Comparison of ENCODE assay signal across 13 mouse cellular contexts in genomic region chr11:100335731-100336130, GRCm38 (mm10). TPM values are rescaled to one million over a fixed set of nuclear protein-coding genes. Genes with fewer than 3 reads are reported as not detected.
DNase-seq lines count a peak whose midpoint lies in the region; ATAC-seq and TF ChIP-seq lines count a peak whose summit lies in the region.
"Had no signal": no experiment of that assay in that cellular context is flagged by ENCODE, and none has a peak within 500 bp of the region (broad histone marks: within the 10 kb centered on the region; RNA-seq: fewer than 3 reads in every experiment).

No protein-coding gene starts in this region.

- TF ChIP-seq POLR2A in thymus, adult 2 months (IDR thresholded peaks at IDR 0.05; ENCODE audit: control insufficient read depth, extremely low read depth, insufficient read depth, low read length, poor library complexity), result no peak

- no peak overlapping the region for H3K4me2 ChIP-seq in stomach, embryonic 15.5 days
- H3K4me2 ChIP-seq in stomach, postnatal 0 days (replicated peaks; ENCODE audit: low read depth), result no peak overlapping the region
- no peak overlapping the region for H3K4me2 ChIP-seq in forebrain, embryonic 16.5 days (ENCODE audit: low read length)
- no peak overlapping the region for H3K4me2 ChIP-seq in intestine, postnatal 0 days (replicated peaks; ENCODE audit: low read depth)

- peaks cover 4% of the 10 kb centered on the region; the same call in 1 of the 2 replicates for H3K4me1 ChIP-seq in stomach, embryonic 15.5 days
- no peaks in the 10 kb centered on the region for H3K4me1 ChIP-seq in stomach, postnatal 0 days (replicated peaks; ENCODE audit: control insufficient read depth, insufficient read depth)
- H3K4me1 ChIP-seq in forebrain, embryonic 16.5 days (replicated peaks; ENCODE audit: control insufficient read depth, insufficient read depth, low read length), result peaks cover 19% of the 10 kb centered on the region
- H3K4me1 ChIP-seq in intestine, postnatal 0 days (replicated peaks; ENCODE audit: control insufficient read depth, insufficient read depth, low read length), result no peaks in the 10 kb centered on the region
- H3K4me1 ChIP-seq in thymus, adult 2 months (replicated peaks; ENCODE audit: control insufficient read depth, insufficient read depth, low read length), result no peaks in the 10 kb centered on the region

- H3K36me3 ChIP-seq in stomach, embryonic 15.5 days, result no peaks in the 10 kb centered on the region
- no peaks in the 10 kb centered on the region for H3K36me3 ChIP-seq in stomach, postnatal 0 days (ENCODE audit: control insufficient read depth, insufficient read depth, low read length)
- no peaks in the 10 kb centered on the region for H3K36me3 ChIP-seq in forebrain, embryonic 16.5 days (ENCODE audit: control insufficient read depth, insufficient read depth)
- no peaks in the 10 kb centered on the region for H3K36me3 ChIP-seq in intestine, postnatal 0 days (ENCODE audit: control insufficient read depth, insufficient read depth)
- no peaks in the 10 kb centered on the region for H3K36me3 ChIP-seq in thymus, adult 2 months (ENCODE audit: control insufficient read depth, insufficient read depth, low read length)

- H3K9me3 ChIP-seq in stomach, embryonic 15.5 days, result no peaks in the 10 kb centered on the region
- H3K9me3 ChIP-seq in stomach, postnatal 0 days (ENCODE audit: control insufficient read depth, low read length), result no peaks in the 10 kb centered on the region
- no peaks in the 10 kb centered on the region for H3K9me3 ChIP-seq in forebrain, embryonic 16.5 days (ENCODE audit: control insufficient read depth, low read length)
- H3K9me3 ChIP-seq in intestine, postnatal 0 days (ENCODE audit: control insufficient read depth), result no peaks in the 10 kb centered on the region

- H3K27me3 ChIP-seq in stomach, embryonic 15.5 days (replicated peaks), result no peaks in the 10 kb centered on the region
- no peaks in the 10 kb centered on the region for H3K27me3 ChIP-seq in stomach, postnatal 0 days (ENCODE audit: control insufficient read depth, insufficient read depth, low read length)
- no peaks in the 10 kb centered on the region for H3K27me3 ChIP-seq in forebrain, embryonic 16.5 days (replicated peaks; ENCODE audit: control insufficient read depth, insufficient read depth, low read length)
- no peaks in the 10 kb centered on the region for H3K27me3 ChIP-seq in intestine, postnatal 0 days (replicated peaks; ENCODE audit: control insufficient read depth, insufficient read depth, low read length)
- H3K27me3 ChIP-seq in thymus, adult 2 months (ENCODE audit: control insufficient read depth, insufficient read depth, low read length), result no peaks in the 10 kb centered on the region

- WGBS in stomach, embryonic 15.5 days, result 32% methylated on average over 3 of the region's 3 CpGs
- 35% methylated on average over 3 of the region's 3 CpGs for WGBS in stomach, postnatal 0 days
- 38% methylated on average over 3 of the region's 3 CpGs for WGBS in forebrain, embryonic 16.5 days
- 44% methylated on average over 3 of the region's 3 CpGs for WGBS in intestine, postnatal 0 days
- 92% methylated on average over 3 of the region's 3 CpGs for WGBS in thymus, adult 2 months

- 0 out of 2 replicates have a peak overlapping the region, but pooled peaks have one; percentile 35 for H3K27ac ChIP-seq in stomach, embryonic 15.5 days
- no peak overlapping the region for H3K27ac ChIP-seq in stomach, postnatal 0 days (replicated peaks)
- no peak overlapping the region; the same call in 1 of the 2 replicates for H3K27ac ChIP-seq in forebrain, embryonic 16.5 days (ENCODE audit: low read length)
- no peak overlapping the region for H3K27ac ChIP-seq in intestine, postnatal 0 days (ENCODE audit: low read depth, low read length)
- no peak overlapping the region for H3K27ac ChIP-seq in thymus, adult 2 months (ENCODE audit: control insufficient read depth, insufficient read depth, low read length)

- TF ChIP-seq EP300 in stomach, postnatal 0 days (optimal IDR thresholded peaks at IDR 0.05), result no peak

- DNase-seq in stomach, postnatal 0 days (ENCODE audit: low spot score), result no peak
- DNase-seq in retina, postnatal 1 day, result peak; percentile 76
- no peak for DNase-seq in thymus, adult 2 months
- DNase-seq in thymus, adult 18-20 months, result no peak
- DNase-seq in right cerebral cortex, postnatal 36 days (ENCODE audit: low spot score in 2 of 2), result no peak
- DNase-seq: cerebellum, adult 9-10 months; heart, postnatal 14 days; kidney, postnatal 4 days; lung, adult 18-20 months had no signal

- TF ChIP-seq CTCF in stomach, postnatal 0 days (IDR thresholded peaks at IDR 0.05; ENCODE audit: low read depth), result no peak
- no peak for TF ChIP-seq CTCF in intestine, postnatal 0 days (IDR thresholded peaks at IDR 0.05; ENCODE audit: low read depth)
- TF ChIP-seq CTCF in thymus, adult 2 months (IDR thresholded peaks at IDR 0.05; ENCODE audit: borderline replicate concordance, control insufficient read depth, extremely low read depth, insufficient read depth, low read length, poor library complexity), result no peak

- H3K4me3 ChIP-seq in stomach, embryonic 15.5 days (replicated peaks), result no peak overlapping the region
- no peak overlapping the region for H3K4me3 ChIP-seq in stomach, postnatal 0 days (ENCODE audit: low read depth, low read length)
- no peak overlapping the region for H3K4me3 ChIP-seq in forebrain, embryonic 16.5 days (replicated peaks; ENCODE audit: low read length)
- H3K4me3 ChIP-seq in intestine, postnatal 0 days (ENCODE audit: low read depth, low read length), result no peak overlapping the region
- no peak overlapping the region for H3K4me3 ChIP-seq in thymus, adult 2 months (ENCODE audit: control insufficient read depth, insufficient read depth, low read length)

- no peak for ATAC-seq in stomach, embryonic 15.5 days (ENCODE audit: insufficient read depth, low FRiP score, low read depth)
- ATAC-seq in stomach, postnatal 0 days (ENCODE audit: low FRiP score, low TSS enrichment), result no peak; the same call in 1 of the 2 replicates
- ATAC-seq in forebrain, embryonic 16.5 days, result peak; percentile 22; the same call in 1 of the 2 replicates
- no peak for ATAC-seq in intestine, postnatal 0 days

- no peak overlapping the region for H3K9ac ChIP-seq in stomach, embryonic 15.5 days
- no peak overlapping the region for H3K9ac ChIP-seq in stomach, postnatal 0 days (ENCODE audit: low read length)
- no peak overlapping the region for H3K9ac ChIP-seq in forebrain, embryonic 16.5 days (replicated peaks; ENCODE audit: low read depth, low read length)
- peak overlapping the region; percentile 31; the same call in 1 of the 2 replicates for H3K9ac ChIP-seq in intestine, postnatal 0 days (ENCODE audit: low read depth, low read length)

RNA-seq across cellular contexts. Expression of gene Gast, which starts 1.5 kb away (rescaled TPM):
- 15.1 and 16.3 TPM in 2 replicates for polyA plus RNA-seq in stomach, embryonic 15.5 days (2015; fragmentation: Nextera tagmentation; extraction: Ambion mirVana)
- 52.0 and 84.7 TPM in 2 replicates for polyA plus RNA-seq in stomach, postnatal 0 days (2015; fragmentation: Nextera tagmentation; extraction: Ambion mirVana)
- polyA plus RNA-seq in forebrain, embryonic 16.5 days (2015; fragmentation: Nextera tagmentation; extraction: Ambion mirVana), result not detected in 2 replicates
- polyA plus RNA-seq in intestine, postnatal 0 days (2015; fragmentation: Nextera tagmentation; extraction: Ambion mirVana), result 1.1 and 5.0 TPM in 2 replicates
- 2.0 and 2.4 TPM in 2 replicates for polyA plus RNA-seq in thymus, adult 2 months (2012; rRNA removed)
- polyA plus RNA-seq: gonadal fat pad, adult 2 months had no signal

RNA-seq across cellular contexts. Expression of gene Eif1, which starts 16.0 kb away (rescaled TPM):
- polyA plus RNA-seq in stomach, embryonic 15.5 days (2015; fragmentation: Nextera tagmentation; extraction: Ambion mirVana), result 1,590 and 1,651 TPM in 2 replicates
- polyA plus RNA-seq in stomach, postnatal 0 days (2015; fragmentation: Nextera tagmentation; extraction: Ambion mirVana), result 1,487 and 1,495 TPM in 2 replicates
- polyA plus RNA-seq in forebrain, embryonic 16.5 days (2015; fragmentation: Nextera tagmentation; extraction: Ambion mirVana), result 1,243 and 1,295 TPM in 2 replicates
- 1,650 and 1,730 TPM in 2 replicates for polyA plus RNA-seq in intestine, postnatal 0 days (2015; fragmentation: Nextera tagmentation; extraction: Ambion mirVana)
- 117 and 131 TPM in 2 replicates for polyA plus RNA-seq in thymus, adult 2 months (2012; rRNA removed)

RNA-seq across cellular contexts. Expression of gene Hap1, which starts 20.2 kb away (rescaled TPM):
- polyA plus RNA-seq in stomach, embryonic 15.5 days (2015; fragmentation: Nextera tagmentation; extraction: Ambion mirVana), result 15.5 and 16.7 TPM in 2 replicates
- polyA plus RNA-seq in stomach, postnatal 0 days (2015; fragmentation: Nextera tagmentation; extraction: Ambion mirVana), result 7.9 and 10.1 TPM in 2 replicates
- polyA plus RNA-seq in forebrain, embryonic 16.5 days (2015; fragmentation: Nextera tagmentation; extraction: Ambion mirVana), result 72.3 and 164 TPM in 2 replicates
- polyA plus RNA-seq in intestine, postnatal 0 days (2015; fragmentation: Nextera tagmentation; extraction: Ambion mirVana), result 10.0 and 10.4 TPM in 2 replicates
- 7.7 and 8.6 TPM in 2 replicates for polyA plus RNA-seq in thymus, adult 2 months (2012; rRNA removed)
